In genomic region chr17:36992336-36993104, GRCm38 (mm10) we compare ENCODE assay signal across 25 mouse cellular contexts. TPM values are rescaled to one million over a fixed set of nuclear protein-coding genes. Genes with fewer than 3 reads are reported as not detected.
DNase-seq lines count a peak whose midpoint lies in the region; ATAC-seq lines count a peak whose summit lies in the region.
"Had no signal": no experiment of that assay in that cellular context is flagged by ENCODE, and none has a peak within 500 bp of the region (broad histone marks: within the 10 kb centered on the region; RNA-seq: fewer than 3 reads in every experiment).

No protein-coding gene starts in this region.

- H3K4me3 ChIP-seq in midbrain, embryonic 11.5 days (ENCODE audit: low read depth, low read length) = no peak overlapping the region
- no peak overlapping the region for H3K4me3 ChIP-seq in midbrain, embryonic 14.5 days (replicated peaks; ENCODE audit: low read depth, low read length)
- no peak overlapping the region for H3K4me3 ChIP-seq in hindbrain, embryonic 12.5 days
- H3K4me3 ChIP-seq: embryonic facial prominence, embryonic 13.5 days; heart, embryonic 10.5 days; liver, embryonic 15.5 days; midbrain, embryonic 10.5 days had no signal

- H3K4me1 ChIP-seq in midbrain, embryonic 11.5 days (ENCODE audit: control insufficient read depth, insufficient read depth, low read length) = no peaks in the 10 kb centered on the region
- H3K4me1 ChIP-seq in midbrain, embryonic 14.5 days (ENCODE audit: control insufficient read depth, insufficient read depth, low read length) = no peaks in the 10 kb centered on the region
- no peaks in the 10 kb centered on the region for H3K4me1 ChIP-seq in hindbrain, embryonic 12.5 days
- H3K4me1 ChIP-seq: liver, embryonic 15.5 days had no signal

- H3K4me2 ChIP-seq in midbrain, embryonic 11.5 days = no peak overlapping the region
- no peak overlapping the region for H3K4me2 ChIP-seq in midbrain, embryonic 14.5 days (ENCODE audit: low read length)
- H3K4me2 ChIP-seq in hindbrain, embryonic 12.5 days (replicated peaks) = no peak overlapping the region
- H3K4me2 ChIP-seq: embryonic facial prominence, embryonic 13.5 days; liver, embryonic 15.5 days had no signal

- H3K9me3 ChIP-seq in midbrain, embryonic 11.5 days (ENCODE audit: control insufficient read depth, low read length) = no peaks in the 10 kb centered on the region
- no peaks in the 10 kb centered on the region for H3K9me3 ChIP-seq in midbrain, embryonic 14.5 days (ENCODE audit: control insufficient read depth, low read length)
- no peaks in the 10 kb centered on the region for H3K9me3 ChIP-seq in hindbrain, embryonic 12.5 days (replicated peaks)
- H3K9me3 ChIP-seq: embryonic facial prominence, embryonic 13.5 days; heart, embryonic 10.5 days; liver, embryonic 15.5 days; midbrain, embryonic 10.5 days had no signal

- DNase-seq in midbrain, embryonic 11.5 days (ENCODE audit: low spot score, missing footprints) = peak; percentile 33
- DNase-seq in midbrain, embryonic 14.5 days = no peak
- no peak for DNase-seq in Muller cell, postnatal 12 days (ENCODE audit: inconsistent ontology term)
- DNase-seq in layer of hippocampus, postnatal 25 days (ENCODE audit: extremely low spot score in 1 of 2, low spot score in 1 of 2) = no peak
- DNase-seq: cerebellum, postnatal 36 days; gastrocnemius, postnatal 25 days; heart, postnatal 10 days; kidney, adult 2 months; kidney, postnatal 14 days; layer of hippocampus, adult 9-11 months; lung, postnatal 10 days; retina, postnatal 1 day had no signal

- 80% methylated on average over 3 of the region's 3 CpGs for WGBS in midbrain, embryonic 11.5 days
- WGBS in midbrain, embryonic 14.5 days = 80% methylated on average over 3 of the region's 3 CpGs
- 83% methylated on average over 3 of the region's 3 CpGs for WGBS in hindbrain, embryonic 12.5 days

- H3K27ac ChIP-seq in midbrain, embryonic 11.5 days (ENCODE audit: low read depth, low read length) = no peak overlapping the region
- H3K27ac ChIP-seq in midbrain, embryonic 14.5 days (replicated peaks; ENCODE audit: low read depth, low read length) = no peak overlapping the region
- H3K27ac ChIP-seq in hindbrain, embryonic 12.5 days = no peak overlapping the region
- H3K27ac ChIP-seq: embryonic facial prominence, embryonic 13.5 days; heart, embryonic 10.5 days; liver, embryonic 15.5 days; midbrain, embryonic 10.5 days had no signal

- ATAC-seq in midbrain, embryonic 11.5 days (ENCODE audit: low FRiP score) = no peak
- no peak for ATAC-seq in midbrain, embryonic 14.5 days (ENCODE audit: low FRiP score, low TSS enrichment)
- peak; percentile 80 for ATAC-seq in activated CD4-positive, CD25-positive, alpha-beta regulatory T cell, adult 4 months
- ATAC-seq in inflammation-experienced regulatory T-cells, adult 6 months = peak; percentile 82
- ATAC-seq in hindbrain, embryonic 12.5 days (ENCODE audit: low FRiP score) = no peak
- no peak for ATAC-seq in erythroid progenitor cell, adult 5-6 weeks (replicated peaks; ENCODE audit: low FRiP score, poor library complexity, severe bottlenecking)
- ATAC-seq: hindbrain, embryonic 16.5 days had no signal

- no peaks in the 10 kb centered on the region for H3K36me3 ChIP-seq in midbrain, embryonic 11.5 days (ENCODE audit: control insufficient read depth, insufficient read depth, low read length)
- H3K36me3 ChIP-seq in midbrain, embryonic 14.5 days (ENCODE audit: control insufficient read depth, insufficient read depth, low read length) = no peaks in the 10 kb centered on the region
- no peaks in the 10 kb centered on the region for H3K36me3 ChIP-seq in hindbrain, embryonic 12.5 days
- H3K36me3 ChIP-seq: embryonic facial prominence, embryonic 13.5 days; heart, embryonic 10.5 days; liver, embryonic 15.5 days; midbrain, embryonic 10.5 days had no signal

- peaks cover 22% of the 10 kb centered on the region for H3K27me3 ChIP-seq in midbrain, embryonic 11.5 days (ENCODE audit: control insufficient read depth, insufficient read depth, low read length)
- H3K27me3 ChIP-seq in midbrain, embryonic 14.5 days (ENCODE audit: control insufficient read depth, insufficient read depth, low read length) = peaks cover 6% of the 10 kb centered on the region; the same call in 1 of the 2 replicates
- peaks cover 22% of the 10 kb centered on the region for H3K27me3 ChIP-seq in hindbrain, embryonic 12.5 days

- no peak overlapping the region for H3K9ac ChIP-seq in midbrain, embryonic 11.5 days (ENCODE audit: low read length)
- no peak overlapping the region for H3K9ac ChIP-seq in midbrain, embryonic 14.5 days (replicated peaks; ENCODE audit: low read length)
- no peak overlapping the region for H3K9ac ChIP-seq in hindbrain, embryonic 12.5 days
- H3K9ac ChIP-seq: embryonic facial prominence, embryonic 13.5 days; liver, embryonic 15.5 days had no signal

RNA-seq across cellular contexts. Expression of gene H2-M5, which starts 3.2 kb away (rescaled TPM):
- 0.41 and 0.67 TPM in 2 replicates for polyA plus RNA-seq in midbrain, embryonic 11.5 days (2014; fragmentation: Nextera tagmentation; extraction: Ambion mirVana)
- 1.8 and 2.0 TPM in 2 replicates for polyA plus RNA-seq in midbrain, embryonic 14.5 days (2014; fragmentation: Nextera tagmentation; extraction: Ambion mirVana)
- polyA plus RNA-seq in activated CD4-positive, CD25-positive, alpha-beta regulatory T cell, adult 4 months (2017; shearing (Covaris generic)) = not detected
- polyA plus RNA-seq in inflammation-experienced regulatory T-cells, adult 6 months (2017; shearing (Covaris generic)) = under 1 TPM in 2 of 3 experiments, not detected in 1; 0.16 to 0.39 TPM
- 1.6 and 2.3 TPM in 2 replicates for polyA plus RNA-seq in hindbrain, embryonic 12.5 days (2016; fragmentation: Nextera tagmentation; extraction: Ambion mirVana)
- not detected in 2 replicates for total RNA-seq in erythroid progenitor cell, adult 5-6 weeks (2015; ENCODE audit: low replicate concordance)
- not detected in 2 replicates for total RNA-seq in erythroid progenitor cell, adult 5-6 weeks (2017; ENCODE audit: low replicate concordance)
- 1 to 10 TPM; 1.2 TPM for total RNA-seq in layer of hippocampus, postnatal 25 days (2021)
- total RNA-seq: gastrocnemius, postnatal 25 days had no signal
- polyA plus RNA-seq: liver, embryonic 15.5 days had no signal

RNA-seq across cellular contexts. Expression of gene Zfp57, which starts 8.4 kb away (rescaled TPM):
- 89.9 and 102 TPM in 2 replicates for polyA plus RNA-seq in midbrain, embryonic 11.5 days (2014; fragmentation: Nextera tagmentation; extraction: Ambion mirVana)
- polyA plus RNA-seq in midbrain, embryonic 14.5 days (2014; fragmentation: Nextera tagmentation; extraction: Ambion mirVana) = 283 and 301 TPM in 2 replicates
- not detected for polyA plus RNA-seq in activated CD4-positive, CD25-positive, alpha-beta regulatory T cell, adult 4 months (2017; shearing (Covaris generic))
- polyA plus RNA-seq in inflammation-experienced regulatory T-cells, adult 6 months (2017; shearing (Covaris generic)) = not detected
- 208 and 223 TPM in 2 replicates for polyA plus RNA-seq in hindbrain, embryonic 12.5 days (2016; fragmentation: Nextera tagmentation; extraction: Ambion mirVana)
- not detected in 2 replicates for total RNA-seq in erythroid progenitor cell, adult 5-6 weeks (2015; ENCODE audit: low replicate concordance)
- total RNA-seq in erythroid progenitor cell, adult 5-6 weeks (2017; ENCODE audit: low replicate concordance) = not detected in 2 replicates
- 10 to 100 TPM; 14.5 to 21.7 TPM for total RNA-seq in layer of hippocampus, postnatal 25 days (2021)

RNA-seq across cellular contexts. Expression of gene 2410137M14Rik, which starts 11.5 kb away (rescaled TPM):
- polyA plus RNA-seq in midbrain, embryonic 11.5 days (2014; fragmentation: Nextera tagmentation; extraction: Ambion mirVana) = 0.39 TPM in 1 of 2 replicates, not detected in the other
- 0.32 and 0.76 TPM in 2 replicates for polyA plus RNA-seq in midbrain, embryonic 14.5 days (2014; fragmentation: Nextera tagmentation; extraction: Ambion mirVana)
- not detected for polyA plus RNA-seq in activated CD4-positive, CD25-positive, alpha-beta regulatory T cell, adult 4 months (2017; shearing (Covaris generic))
- not detected for polyA plus RNA-seq in inflammation-experienced regulatory T-cells, adult 6 months (2017; shearing (Covaris generic))
- polyA plus RNA-seq in hindbrain, embryonic 12.5 days (2016; fragmentation: Nextera tagmentation; extraction: Ambion mirVana) = 0.50 TPM in 1 of 2 replicates, not detected in the other
- not detected in 2 replicates for total RNA-seq in erythroid progenitor cell, adult 5-6 weeks (2015; ENCODE audit: low replicate concordance)
- not detected in 2 replicates for total RNA-seq in erythroid progenitor cell, adult 5-6 weeks (2017; ENCODE audit: low replicate concordance)
- total RNA-seq in layer of hippocampus, postnatal 25 days (2021) = under 1 TPM in 1 of 2 experiments, not detected in 1; 0.32 TPM
- total RNA-seq: adrenal gland, postnatal 4 days; gastrocnemius, postnatal 25 days; heart, postnatal 10 days; left cerebral cortex, postnatal 14 days had no signal
- polyA plus RNA-seq: C2C12; embryonic facial prominence, embryonic 13.5 days; liver, embryonic 15.5 days; midbrain, embryonic 10.5 days had no signal

RNA-seq across cellular contexts. Expression of gene Mog, which starts 30.7 kb away (rescaled TPM):
- polyA plus RNA-seq in midbrain, embryonic 11.5 days (2014; fragmentation: Nextera tagmentation; extraction: Ambion mirVana) = 0.18 and 0.42 TPM in 2 replicates
- 1.9 and 2.2 TPM in 2 replicates for polyA plus RNA-seq in midbrain, embryonic 14.5 days (2014; fragmentation: Nextera tagmentation; extraction: Ambion mirVana)
- polyA plus RNA-seq in activated CD4-positive, CD25-positive, alpha-beta regulatory T cell, adult 4 months (2017; shearing (Covaris generic)) = not detected
- not detected for polyA plus RNA-seq in inflammation-experienced regulatory T-cells, adult 6 months (2017; shearing (Covaris generic))
- polyA plus RNA-seq in hindbrain, embryonic 12.5 days (2016; fragmentation: Nextera tagmentation; extraction: Ambion mirVana) = 0.85 and 1.3 TPM in 2 replicates
- total RNA-seq in erythroid progenitor cell, adult 5-6 weeks (2015; ENCODE audit: low replicate concordance) = not detected in 2 replicates
- total RNA-seq in erythroid progenitor cell, adult 5-6 weeks (2017; ENCODE audit: low replicate concordance) = not detected in 2 replicates
- 100 to 1,000 TPM in 1 of 2 experiments, 10 to 100 TPM in 1; 96.8 to 121 TPM for total RNA-seq in layer of hippocampus, postnatal 25 days (2021)
- total RNA-seq: adrenal gland, postnatal 4 days; gastrocnemius, postnatal 25 days; heart, postnatal 10 days had no signal
- polyA plus RNA-seq: kidney, adult 2 months; limb, embryonic 14.5 days; liver, embryonic 15.5 days had no signal

RNA-seq across cellular contexts. Expression of gene Znrd1as, which starts 34.1 kb away (rescaled TPM):
- polyA plus RNA-seq in midbrain, embryonic 11.5 days (2014; fragmentation: Nextera tagmentation; extraction: Ambion mirVana) = 8.5 and 9.4 TPM in 2 replicates
- polyA plus RNA-seq in midbrain, embryonic 14.5 days (2014; fragmentation: Nextera tagmentation; extraction: Ambion mirVana) = 2.9 and 6.1 TPM in 2 replicates
- polyA plus RNA-seq in activated CD4-positive, CD25-positive, alpha-beta regulatory T cell, adult 4 months (2017; shearing (Covaris generic)) = 1 to 10 TPM; 4.9 to 5.4 TPM
- 1 to 10 TPM; 2.7 to 8.0 (median 8.0) TPM for polyA plus RNA-seq in inflammation-experienced regulatory T-cells, adult 6 months (2017; shearing (Covaris generic))
- polyA plus RNA-seq in hindbrain, embryonic 12.5 days (2016; fragmentation: Nextera tagmentation; extraction: Ambion mirVana) = 5.0 and 6.6 TPM in 2 replicates
- total RNA-seq in erythroid progenitor cell, adult 5-6 weeks (2015; ENCODE audit: low replicate concordance) = 9.6 TPM in 1 of 2 replicates, not detected in the other
- total RNA-seq in erythroid progenitor cell, adult 5-6 weeks (2017; ENCODE audit: low replicate concordance) = 9.8 TPM in 1 of 2 replicates, not detected in the other
- 1 to 10 TPM; 5.6 to 7.1 TPM for total RNA-seq in layer of hippocampus, postnatal 25 days (2021)

Comparison
In these comparisons a context has a peak if more than half of its experiments do, and no peak if none do; other contexts are left out.
1. ATAC-seq: peak in activated CD4-positive, CD25-positive, alpha-beta regulatory T cell, adult 4 months (single experiment) and inflammation-experienced regulatory T-cells, adult 6 months (single experiment); none in midbrain, embryonic 11.5 days (single experiment), midbrain, embryonic 14.5 days (single experiment), hindbrain, embryonic 12.5 days (single experiment) and erythroid progenitor cell, adult 5-6 weeks (single experiment).
2. RNA of gene Zfp57, which starts 8.4 kb away (polyA plus RNA-seq): 283 to 301 TPM in midbrain, embryonic 14.5 days, 208 to 223 TPM in hindbrain, embryonic 12.5 days and 89.9 to 102 TPM in midbrain, embryonic 11.5 days; not detected in activated CD4-positive, CD25-positive, alpha-beta regulatory T cell, adult 4 months and not detected in inflammation-experienced regulatory T-cells, adult 6 months; every median in the first group is over 10 times any median in the second.